ENCODE assay signal across 8 mouse cellular contexts in genomic region chr16:44558471-44559329, GRCm38 (mm10). TPM values are rescaled to one million over a fixed set of nuclear protein-coding genes. Genes with fewer than 3 reads are reported as not detected.
A peak's percentile ranks its signal among the peaks of the same experiment; 100 is the strongest.
DNase-seq lines count a peak whose midpoint lies in the region; ATAC-seq and TF ChIP-seq lines count a peak whose summit lies in the region.

Gene Boc (minus strand): TSS chr16:44558897.

- peak within 1 kb of the TSS; percentile 96 for H3K9ac ChIP-seq in forebrain, embryonic 12.5 days
- peak within 1 kb of the TSS; percentile 90 for H3K9ac ChIP-seq in heart, embryonic 15.5 days
- H3K9ac ChIP-seq in liver, embryonic 14.5 days (replicated peaks): no peak within 1 kb of the TSS; the same call in 1 of the 2 replicates

- TF ChIP-seq EP300 in liver, embryonic 14.5 days (IDR thresholded peaks at IDR 0.05; ENCODE audit: low read depth): no peak

- ATAC-seq in forebrain, embryonic 12.5 days (ENCODE audit: low FRiP score): peak; percentile 83
- peak; percentile 59 for ATAC-seq in heart, embryonic 15.5 days (replicated peaks; ENCODE audit: insufficient number of reproducible peaks, insufficient read depth, low FRiP score, low read depth)
- no peak for ATAC-seq in liver, embryonic 14.5 days (ENCODE audit: insufficient read depth)

- no peaks in the 10 kb centered on the region for H3K36me3 ChIP-seq in forebrain, embryonic 12.5 days (replicated peaks)
- no peaks in the 10 kb centered on the region for H3K36me3 ChIP-seq in heart, embryonic 15.5 days
- H3K36me3 ChIP-seq in liver, embryonic 14.5 days (replicated peaks; ENCODE audit: control insufficient read depth, insufficient read depth, low read depth): no peaks in the 10 kb centered on the region

- H3K27ac ChIP-seq in forebrain, embryonic 12.5 days: peak within 1 kb of the TSS; percentile 94
- peak within 1 kb of the TSS; percentile 91 for H3K27ac ChIP-seq in heart, embryonic 15.5 days
- no peak within 1 kb of the TSS for H3K27ac ChIP-seq in liver, embryonic 14.5 days

- H3K4me2 ChIP-seq in forebrain, embryonic 12.5 days: peak within 1 kb of the TSS; percentile 73
- H3K4me2 ChIP-seq in heart, embryonic 15.5 days: peak within 1 kb of the TSS; percentile 94
- H3K4me2 ChIP-seq in liver, embryonic 14.5 days (ENCODE audit: low read depth): peak within 1 kb of the TSS; percentile 61

- peak within 1 kb of the TSS; percentile 82 for H3K4me3 ChIP-seq in forebrain, embryonic 12.5 days (replicated peaks)
- peak within 1 kb of the TSS; percentile 93 for H3K4me3 ChIP-seq in heart, embryonic 15.5 days
- peak within 1 kb of the TSS; percentile 31 to 46 for H3K4me3 ChIP-seq in liver, embryonic 14.5 days (ENCODE audit: insufficient read depth in 1 of 2, low read depth in 2 of 2, low read length in 2 of 2)

- no peaks in the 10 kb centered on the region for H3K9me3 ChIP-seq in forebrain, embryonic 12.5 days
- H3K9me3 ChIP-seq in heart, embryonic 15.5 days (replicated peaks): no peaks in the 10 kb centered on the region
- no peaks in the 10 kb centered on the region for H3K9me3 ChIP-seq in liver, embryonic 14.5 days (ENCODE audit: control insufficient read depth, low read length)

- TF ChIP-seq POLR2A in brain, embryonic 14.5 days (IDR thresholded peaks at IDR 0.05; ENCODE audit: borderline replicate concordance, extremely low read depth, insufficient read depth, insufficient read length, poor library complexity, severe bottlenecking): peak; percentile 45; the same call in 1 of the 2 replicates

- no peak for TF ChIP-seq CTCF in brain, embryonic 14.5 days (IDR thresholded peaks at IDR 0.05; ENCODE audit: borderline replicate concordance, extremely low read depth, insufficient read depth, insufficient read length)
- TF ChIP-seq CTCF in liver, embryonic 14.5 days (IDR thresholded peaks at IDR 0.05; ENCODE audit: low read depth): no peak

- peak; percentile 33 for DNase-seq in CD4-positive helper T cell, adult 2 months (ENCODE audit: low read depth, low spot score)
- DNase-seq in brain, embryonic 14.5 days (ENCODE audit: low read depth): peak; percentile 94
- DNase-seq in kidney, postnatal 10 days: peak; percentile 84
- DNase-seq in liver, embryonic 14.5 days (ENCODE audit: low read depth in 3 of 3, low spot score in 3 of 3): no peak
- peak; percentile 14 to 35 for DNase-seq in natural killer cell, adult 2 months (ENCODE audit: low spot score in 2 of 2)
- peak; percentile 73 for DNase-seq in testis, postnatal 14 days (ENCODE audit: low spot score)

- WGBS in forebrain, embryonic 12.5 days: under 1% methylated on average over 42 of the region's 46 CpGs
- 0% methylated on average over 45 of the region's 46 CpGs for WGBS in heart, embryonic 15.5 days
- WGBS in liver, embryonic 14.5 days (ENCODE audit: insufficient replicate concordance): under 1% methylated on average over 46 of the region's 46 CpGs

- no peaks in the 10 kb centered on the region for H3K27me3 ChIP-seq in forebrain, embryonic 12.5 days
- H3K27me3 ChIP-seq in heart, embryonic 15.5 days: 0 out of 2 replicates have a peak, but pooled peaks cover 3% of the 10 kb centered on the region
- peaks cover 37% of the 10 kb centered on the region for H3K27me3 ChIP-seq in liver, embryonic 14.5 days (ENCODE audit: control insufficient read depth, insufficient read depth, low read length)

- H3K4me1 ChIP-seq in forebrain, embryonic 12.5 days: peaks cover 39% of the 10 kb centered on the region
- H3K4me1 ChIP-seq in heart, embryonic 15.5 days (replicated peaks): peaks cover 6% of the 10 kb centered on the region; the same call in 1 of the 2 replicates
- no peaks in the 10 kb centered on the region for H3K4me1 ChIP-seq in liver, embryonic 14.5 days (replicated peaks; ENCODE audit: control insufficient read depth in 2 of 2, insufficient read depth in 2 of 2, low read length in 1 of 2)

RNA-seq across cellular contexts. Expression of gene Boc, which starts in this region (rescaled TPM):
- 20.2 and 20.5 TPM in 2 replicates for polyA plus RNA-seq in brain, embryonic 14.5 days (2012; rRNA removed)
- 28.3 and 31.0 TPM in 2 replicates for polyA plus RNA-seq in forebrain, embryonic 12.5 days (2016; fragmentation: Nextera tagmentation; extraction: Ambion mirVana)
- polyA plus RNA-seq in heart, embryonic 15.5 days (2015; fragmentation: Nextera tagmentation; extraction: Ambion mirVana): 7.7 and 14.0 TPM in 2 replicates
- polyA plus RNA-seq in liver, embryonic 14.5 days (2012; rRNA removed): 0.27 and 0.28 TPM in 2 replicates
- polyA plus RNA-seq in liver, embryonic 14.5 days (2014; fragmentation: Nextera tagmentation; extraction: Ambion mirVana): 0.15 and 0.35 TPM in 2 replicates

Comparison
In these comparisons a context has a peak if more than half of its experiments do, and no peak if none do; other contexts are left out.
1. DNase-seq: peak in CD4-positive helper T cell, adult 2 months (single experiment), brain, embryonic 14.5 days (single experiment), kidney, postnatal 10 days (single experiment), natural killer cell, adult 2 months (2 of 2) and testis, postnatal 14 days (single experiment); none in liver, embryonic 14.5 days (0 of 3).
2. H3K4me3 ChIP-seq: peak in every context shown above with its lines; median percentile 93 in heart, embryonic 15.5 days; 82 in forebrain, embryonic 12.5 days; 38 in liver, embryonic 14.5 days.
3. Peak in every context shown above with its lines, with median percentiles within 50 percentile points of each other: H3K4me2 ChIP-seq.